Mouse (Mus musculus) stomach, postnatal 0 days (tissue): ENCODE data around the gene Mbnl2.

ENCODE experiments used
- CTCF ChIP-seq: IDR thresholded peaks from 2 replicates; pipeline ENCODE4 v1.5.1; 2016; ENCODE audit warnings: antibody characterized with exemption, low read depth, mild to moderate bottlenecking, moderate library complexity
- EP300 ChIP-seq: optimal IDR thresholded peaks from 2 replicates; pipeline ENCODE3; 2016; ENCODE audit warnings: antibody characterized with exemption

DNA sequence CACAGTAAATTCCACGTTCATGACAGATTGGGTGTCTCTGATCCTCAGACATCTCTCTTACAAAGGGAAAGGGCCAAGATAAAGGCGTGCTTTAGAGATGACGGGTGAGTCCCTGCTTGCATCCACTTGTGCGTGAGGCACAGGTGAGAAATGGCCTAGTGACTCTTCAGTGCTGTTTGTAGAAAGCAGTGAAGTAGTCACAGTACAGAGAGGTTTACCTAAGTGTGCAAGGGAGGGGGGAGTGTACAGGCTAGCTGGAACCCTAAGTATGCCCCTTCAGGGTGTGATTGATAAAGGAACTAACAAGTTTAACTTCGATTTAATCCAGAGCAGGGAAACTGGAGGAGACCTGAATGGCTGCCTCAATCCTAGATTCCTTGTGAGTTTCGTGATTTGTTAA, 130.8 kb downstream of the Mbnl2 start:
- TF ChIP-seq CTCF: no peak
- no peak for TF ChIP-seq EP300
